Mouse (Mus musculus) stomach, embryonic 16.5 days (tissue): ENCODE measurements around the gene Parvb. TPM values are rescaled to one million over a fixed set of nuclear protein-coding genes. Genes with fewer than 3 reads are reported as not detected.

ENCODE experiments used
- ATAC-seq: fragments of 200-750 bp; cut with Nextera tagmentation; 2 replicates; pipeline ENCODE4 v1.8.0; 2017; ENCODE audit warnings: moderate number of reproducible peaks, moderate TSS enrichment; ENCODE audit not compliant: insufficient read depth, low FRiP score
- H3K27ac ChIP-seq: fragments of 300-500 bp; sonication (generic); 2 replicates; pipeline ENCODE4 v1.5.1; 2014; ENCODE audit warnings: low read length
- H3K27me3 ChIP-seq: fragments of 300-500 bp; sonication (generic); 2 replicates; pipeline ENCODE4 v1.6.1; 2014; ENCODE audit warnings: low read length, control low read depth, mixed read lengths; ENCODE audit not compliant: control insufficient read depth, insufficient read depth
- H3K36me3 ChIP-seq: fragments of 300-500 bp; sonication (generic); 2 replicates; pipeline ENCODE4 v1.6.1; 2014; ENCODE audit warnings: low read length; ENCODE audit not compliant: control insufficient read depth, insufficient read depth
- H3K4me1 ChIP-seq: fragments of 300-500 bp; sonication (generic); 2 replicates; pipeline ENCODE4 v1.6.1; 2014; ENCODE audit warnings: low read length, control low read depth, mixed read lengths; ENCODE audit not compliant: control insufficient read depth, insufficient read depth
- H3K4me2 ChIP-seq: fragments of 300-500 bp; sonication (generic); 2 replicates; pipeline ENCODE4 v1.6.1; 2014; ENCODE audit warnings: low read depth, low read length, mixed read lengths
- H3K4me3 ChIP-seq: fragments of 300-500 bp; sonication (generic); replicated peaks from 2 replicates; pipeline ENCODE4 v1.5.1; 2014; ENCODE audit warnings: mild to moderate bottlenecking, low read length
- H3K9ac ChIP-seq: fragments of 300-500 bp; sonication (generic); 2 replicates; pipeline ENCODE4 v1.6.1; 2014; ENCODE audit warnings: low read length
- H3K9me3 ChIP-seq: fragments of 300-500 bp; sonication (generic); replicated peaks from 2 replicates; pipeline ENCODE4 v1.6.1; 2016; ENCODE audit warnings: low read length, control low read depth; ENCODE audit not compliant: control insufficient read depth
- WGBS: fragments of 180-500 bp; shearing (Covaris S2); extraction: QIAGEN DNeasy Blood & Tissue Kit; methylation state at CpG from one replicate; pipeline ENCODE4 v1.1.7; 2014; 5-methylcytosine and 5-hydroxymethylcytosine counted together
- polyA plus RNA-seq: library from polyadenylated mRNA; unstranded; fragments of >200 nt; fragmentation: Nextera tagmentation; extraction: Ambion mirVana; gene quantifications from 2 replicates; pipeline ENCODE4 v1.2.1, GENCODE M21; 2015

Parvb gene
- polyA plus RNA-seq, 1 experiment from 2014 or later: 3.2 TPM

GRCm38 (mm10) chr15:84270463-84270862 is 38.6 kb downstream of the Parvb start:
- WGBS: 73% methylated on average over 6 of the region's 6 CpGs
- Histone ChIP-seq H3K4me1 (no peaks in the 10 kb centered on the region), H3K9me3 (no peaks in the 10 kb centered on the region), H3K36me3 (no peaks in the 10 kb centered on the region), H3K4me2 (no peak overlapping the region), H3K27ac (no peak overlapping the region), H3K9ac (no peak overlapping the region), H3K27me3 (no peaks in the 10 kb centered on the region), H3K4me3 (no peak overlapping the region)
- ATAC-seq: no peak

GRCm38 (mm10) chr15:84276066-84276465 is 44.2 kb downstream of the Parvb start:
- H3K9me3 ChIP-seq: no peaks in the 10 kb centered on the region
- no peaks in the 10 kb centered on the region for H3K36me3 ChIP-seq
- ATAC-seq: no peak
- H3K4me3 ChIP-seq: no peak overlapping the region
- H3K27ac ChIP-seq: no peak overlapping the region
- H3K9ac ChIP-seq: no peak overlapping the region
- no peaks in the 10 kb centered on the region for H3K27me3 ChIP-seq
- H3K4me2 ChIP-seq: no peak overlapping the region
- WGBS: 62% methylated on average over 4 of the region's 4 CpGs
- H3K4me1 ChIP-seq: no peaks in the 10 kb centered on the region

GRCm38 (mm10) chr15:84278091-84278490 is 46.2 kb downstream of the Parvb start:
- Histone ChIP-seq H3K4me1 (no peaks in the 10 kb centered on the region), H3K27ac (no peak overlapping the region), H3K36me3 (no peaks in the 10 kb centered on the region), H3K27me3 (no peaks in the 10 kb centered on the region), H3K4me2 (no peak overlapping the region), H3K9ac (no peak overlapping the region), H3K9me3 (no peaks in the 10 kb centered on the region), H3K4me3 (no peak overlapping the region)
- 76% methylated on average over 7 of the region's 7 CpGs for WGBS
- ATAC-seq: no peak

GRCm38 (mm10) chr15:84278656-84279055 is 46.8 kb downstream of the Parvb start:
- no peak for ATAC-seq
- H3K9ac ChIP-seq: no peak overlapping the region
- H3K4me1 ChIP-seq: no peaks in the 10 kb centered on the region
- H3K4me2 ChIP-seq: no peak overlapping the region
- no peak overlapping the region for H3K4me3 ChIP-seq
- no peaks in the 10 kb centered on the region for H3K36me3 ChIP-seq
- H3K9me3 ChIP-seq: no peaks in the 10 kb centered on the region
- 49% methylated on average over 7 of the region's 7 CpGs for WGBS
- H3K27me3 ChIP-seq: no peaks in the 10 kb centered on the region
- no peak overlapping the region for H3K27ac ChIP-seq

GRCm38 (mm10) chr15:84280309-84280708 is 48.5 kb downstream of the Parvb start:
- Histone ChIP-seq H3K36me3 (no peaks in the 10 kb centered on the region), H3K9me3 (no peaks in the 10 kb centered on the region), H3K4me3 (no peak overlapping the region), H3K4me1 (no peaks in the 10 kb centered on the region), H3K9ac (no peak overlapping the region), H3K27me3 (no peaks in the 10 kb centered on the region), H3K4me2 (no peak overlapping the region), H3K27ac (no peak overlapping the region)
- no peak for ATAC-seq
- 70% methylated on average over 8 of the region's 8 CpGs for WGBS

- Histone ChIP-seq H3K27me3 (no peaks in the 10 kb centered on the region), H3K27ac (no peak overlapping the region), H3K4me1 (no peaks in the 10 kb centered on the region), H3K4me3 (no peak overlapping the region), H3K9me3 (no peaks in the 10 kb centered on the region), H3K4me2 (no peak overlapping the region), H3K36me3 (no peaks in the 10 kb centered on the region), H3K9ac (no peak overlapping the region)
- WGBS: 81% methylated on average over 11 of the region's 11 CpGs
- ATAC-seq: no peak
Observed at GRCm38 (mm10) chr15:84280712-84281347, 49.0 kb downstream of the Parvb start.

- no peak for ATAC-seq
- H3K4me1 ChIP-seq: no peaks in the 10 kb centered on the region
- no peak overlapping the region for H3K27ac ChIP-seq
- no peak overlapping the region for H3K9ac ChIP-seq
- H3K27me3 ChIP-seq: no peaks in the 10 kb centered on the region
- no peaks in the 10 kb centered on the region for H3K9me3 ChIP-seq
- WGBS: 69% methylated on average over 20 of the region's 20 CpGs
- H3K4me3 ChIP-seq: no peak overlapping the region
- H3K4me2 ChIP-seq: no peak overlapping the region
- no peaks in the 10 kb centered on the region for H3K36me3 ChIP-seq
Observed at GRCm38 (mm10) chr15:84282206-84283085, 50.6 kb downstream of the Parvb start.

- no peaks in the 10 kb centered on the region for H3K36me3 ChIP-seq
- 63% methylated on average over 5 of the region's 5 CpGs for WGBS
- H3K4me1 ChIP-seq: no peaks in the 10 kb centered on the region
- H3K27me3 ChIP-seq: no peaks in the 10 kb centered on the region
- no peak overlapping the region for H3K27ac ChIP-seq
- H3K9ac ChIP-seq: no peak overlapping the region
- no peak overlapping the region for H3K4me3 ChIP-seq
- ATAC-seq: no peak
- no peaks in the 10 kb centered on the region for H3K9me3 ChIP-seq
- H3K4me2 ChIP-seq: no peak overlapping the region
Observed at GRCm38 (mm10) chr15:84284059-84284458, 52.2 kb downstream of the Parvb start.

GRCm38 (mm10) chr15:84285453-84285852 is 53.6 kb downstream of the Parvb start:
- Histone ChIP-seq H3K27ac (no peak overlapping the region), H3K4me2 (no peak overlapping the region), H3K4me1 (no peaks in the 10 kb centered on the region), H3K9ac (no peak overlapping the region), H3K36me3 (no peaks in the 10 kb centered on the region), H3K27me3 (no peaks in the 10 kb centered on the region), H3K9me3 (no peaks in the 10 kb centered on the region), H3K4me3 (no peak overlapping the region)
- no peak for ATAC-seq
- WGBS: 81% methylated on average over 7 of the region's 7 CpGs
